In the genomic region with DNA sequence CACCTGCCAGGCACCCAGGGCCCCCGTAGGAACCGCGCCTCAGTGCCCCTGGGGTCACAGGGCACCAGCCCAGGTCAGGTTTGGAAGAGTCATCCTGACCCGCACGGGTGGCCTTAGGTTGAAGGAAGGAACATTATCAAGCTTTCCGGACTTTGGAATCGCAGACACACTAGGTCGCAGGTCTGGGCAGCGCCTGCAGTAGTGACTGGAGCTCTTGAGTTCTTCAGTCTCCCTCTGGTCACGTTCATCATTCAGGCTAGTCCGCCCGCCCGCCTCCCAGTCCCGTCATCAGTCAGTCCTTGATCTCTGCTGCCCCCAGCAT, we compare ENCODE assay signal across 8 mouse cellular contexts. TPM values are rescaled to one million over a fixed set of nuclear protein-coding genes. Genes with fewer than 3 reads are reported as not detected.
A peak's percentile ranks its signal among the peaks of the same experiment; 100 is the strongest.
DNase-seq lines count a peak whose midpoint lies in the region; ATAC-seq and TF ChIP-seq lines count a peak whose summit lies in the region.

No protein-coding gene starts in this region.

- H3K9ac ChIP-seq in hindbrain, embryonic 14.5 days: 0 out of 2 replicates have a peak overlapping the region, but pooled peaks have one; percentile 40
- peak overlapping the region; percentile 37 for H3K9ac ChIP-seq in liver, embryonic 16.5 days (ENCODE audit: low read depth, low read length)

- H3K27ac ChIP-seq in heart, embryonic 10.5 days: peak overlapping the region; percentile 75
- no peak overlapping the region for H3K27ac ChIP-seq in hindbrain, embryonic 14.5 days
- H3K27ac ChIP-seq in liver, embryonic 16.5 days (ENCODE audit: low read length): peak overlapping the region; percentile 37; the same call in 1 of the 2 replicates

- peaks cover 22% of the 10 kb centered on the region; the same call in 1 of the 2 replicates for H3K27me3 ChIP-seq in heart, embryonic 10.5 days (ENCODE audit: insufficient read depth, poor library complexity, severe bottlenecking)
- H3K27me3 ChIP-seq in hindbrain, embryonic 14.5 days (ENCODE audit: control insufficient read depth, insufficient read depth, low read length): peaks cover 8% of the 10 kb centered on the region; the same call in 1 of the 2 replicates
- peaks cover 22% of the 10 kb centered on the region for H3K27me3 ChIP-seq in liver, embryonic 16.5 days (ENCODE audit: control insufficient read depth, insufficient read depth, low read depth, low read length)

- no peak for ATAC-seq in hindbrain, embryonic 14.5 days (ENCODE audit: low FRiP score)
- ATAC-seq in liver, embryonic 16.5 days (ENCODE audit: low read depth): no peak
- no peak for ATAC-seq in inflammation-experienced regulatory T-cells, adult 6 months

- H3K4me2 ChIP-seq in hindbrain, embryonic 14.5 days (replicated peaks): peak overlapping the region; percentile 59
- H3K4me2 ChIP-seq in liver, embryonic 16.5 days (ENCODE audit: low read depth, low read length): peak overlapping the region; percentile 57

- 4% methylated on average over 14 of the region's 14 CpGs for WGBS in heart, embryonic 10.5 days
- 8% methylated on average over 14 of the region's 14 CpGs for WGBS in hindbrain, embryonic 14.5 days
- 9% methylated on average over 14 of the region's 14 CpGs for WGBS in liver, embryonic 16.5 days (ENCODE audit: insufficient replicate concordance)

- no peaks in the 10 kb centered on the region for H3K36me3 ChIP-seq in heart, embryonic 10.5 days
- H3K36me3 ChIP-seq in hindbrain, embryonic 14.5 days (replicated peaks; ENCODE audit: control insufficient read depth, insufficient read depth): no peaks in the 10 kb centered on the region
- no peaks in the 10 kb centered on the region for H3K36me3 ChIP-seq in liver, embryonic 16.5 days (ENCODE audit: control insufficient read depth, insufficient read depth)

- H3K4me3 ChIP-seq in heart, embryonic 10.5 days: peak overlapping the region; percentile 58
- peak overlapping the region; percentile 15; the same call in 1 of the 2 replicates for H3K4me3 ChIP-seq in hindbrain, embryonic 14.5 days (replicated peaks; ENCODE audit: low read length)
- H3K4me3 ChIP-seq in liver, embryonic 16.5 days (ENCODE audit: low read depth, low read length): peak overlapping the region; percentile 48

- H3K4me1 ChIP-seq in heart, embryonic 10.5 days: peaks cover 45% of the 10 kb centered on the region
- H3K4me1 ChIP-seq in hindbrain, embryonic 14.5 days (replicated peaks; ENCODE audit: control insufficient read depth, insufficient read depth, low read length): peaks cover 13% of the 10 kb centered on the region
- peaks cover 6% of the 10 kb centered on the region for H3K4me1 ChIP-seq in liver, embryonic 16.5 days (ENCODE audit: control insufficient read depth, low read depth, low read length)

- H3K9me3 ChIP-seq in heart, embryonic 10.5 days: no peaks in the 10 kb centered on the region
- H3K9me3 ChIP-seq in hindbrain, embryonic 14.5 days (ENCODE audit: control insufficient read depth, low read length): no peaks in the 10 kb centered on the region
- H3K9me3 ChIP-seq in liver, embryonic 16.5 days (replicated peaks; ENCODE audit: control insufficient read depth, low read length): no peaks in the 10 kb centered on the region

- TF ChIP-seq CTCF in brain, embryonic 14.5 days (IDR thresholded peaks at IDR 0.05; ENCODE audit: borderline replicate concordance, extremely low read depth, insufficient read depth, insufficient read length): no peak

- no peak for TF ChIP-seq POLR2A in brain, embryonic 14.5 days (IDR thresholded peaks at IDR 0.05; ENCODE audit: borderline replicate concordance, extremely low read depth, insufficient read depth, insufficient read length, poor library complexity, severe bottlenecking)

- DNase-seq in heart, embryonic 10.5 days (ENCODE audit: low spot score): peak; percentile 73
- no peak for DNase-seq in heart, postnatal 4 days
- peak; percentile 30 for DNase-seq in brain, embryonic 14.5 days (ENCODE audit: low read depth)
- DNase-seq in hindbrain, embryonic 14.5 days (ENCODE audit: low spot score): no peak
- no peak for DNase-seq in frontal cortex, postnatal 36 days (ENCODE audit: low spot score in 2 of 2)
- DNase-seq in thymus, adult 18-20 months: no peak

RNA-seq across cellular contexts. Expression of a gene that starts 0.6 kb away (rescaled TPM):
- 0.15 and 0.38 TPM in 2 replicates for polyA plus RNA-seq in heart, embryonic 10.5 days (2016; fragmentation: Nextera tagmentation; extraction: Ambion mirVana)
- total RNA-seq in heart, postnatal 4 days (2021): 10 to 100 TPM; 13.2 to 15.7 TPM
- polyA plus RNA-seq in brain, embryonic 14.5 days (2012; rRNA removed): 0.77 and 0.85 TPM in 2 replicates
- polyA plus RNA-seq in hindbrain, embryonic 14.5 days (2014; fragmentation: Nextera tagmentation; extraction: Ambion mirVana): 0.26 and 0.44 TPM in 2 replicates
- 1.3 and 1.7 TPM in 2 replicates for polyA plus RNA-seq in liver, embryonic 16.5 days (2015; fragmentation: Nextera tagmentation; extraction: Ambion mirVana)
- not detected for polyA plus RNA-seq in inflammation-experienced regulatory T-cells, adult 6 months (2017; shearing (Covaris generic))

Comparison
In these comparisons a context has a peak if more than half of its experiments do, and no peak if none do; other contexts are left out.
1. DNase-seq: peak in heart, embryonic 10.5 days (single experiment) and brain, embryonic 14.5 days (single experiment); none in heart, postnatal 4 days (single experiment), hindbrain, embryonic 14.5 days (single experiment), frontal cortex, postnatal 36 days (0 of 2) and thymus, adult 18-20 months (0 of 2).
2. Peak in every context shown above with its lines, with median percentiles within 50 percentile points of each other: H3K4me3 ChIP-seq.